Mouse (Mus musculus) E14TG2a.4 (cell line): ENCODE results near the gene Ttc7.
A peak's percentile ranks its signal among the peaks of the same experiment; 100 is the strongest.

ENCODE experiments used
- H3K27me3 ChIP-seq: 2 replicates; pipeline ENCODE4 v1.6.1; 2014; ENCODE audit warnings: low read length, control low read depth; ENCODE audit not compliant: insufficient read depth
- H3K36me3 ChIP-seq: 2 replicates; pipeline ENCODE4 v1.6.1; 2014; ENCODE audit warnings: low read length, control low read depth; ENCODE audit not compliant: insufficient read depth
- H3K4me1 ChIP-seq: replicated peaks from 2 replicates; pipeline ENCODE4 v1.6.1; 2014; ENCODE audit warnings: low read depth, low read length, control low read depth
- H3K4me3 ChIP-seq: replicated peaks from 2 replicates; pipeline ENCODE4 v1.5.1; 2014; ENCODE audit warnings: mild to moderate bottlenecking, low read length
- H3K9me3 ChIP-seq: 2 replicates; pipeline ENCODE4 v1.6.1; 2014; ENCODE audit warnings: low read length, control low read depth
- CTCF ChIP-seq: conservative IDR thresholded peaks from 2 replicates; pipeline ENCODE4 v1.5.1; 2014; ENCODE audit warnings: low read length
- NANOG ChIP-seq: IDR thresholded peaks from 2 replicates; pipeline ENCODE4 v1.6.1; 2014; ENCODE audit warnings: borderline replicate concordance, low read length, mixed read lengths
- POU5F1 ChIP-seq: IDR thresholded peaks from 2 replicates; pipeline ENCODE4 v1.6.1; 2014; ENCODE audit warnings: low read length, borderline replicate concordance

Ttc7 gene

DNA sequence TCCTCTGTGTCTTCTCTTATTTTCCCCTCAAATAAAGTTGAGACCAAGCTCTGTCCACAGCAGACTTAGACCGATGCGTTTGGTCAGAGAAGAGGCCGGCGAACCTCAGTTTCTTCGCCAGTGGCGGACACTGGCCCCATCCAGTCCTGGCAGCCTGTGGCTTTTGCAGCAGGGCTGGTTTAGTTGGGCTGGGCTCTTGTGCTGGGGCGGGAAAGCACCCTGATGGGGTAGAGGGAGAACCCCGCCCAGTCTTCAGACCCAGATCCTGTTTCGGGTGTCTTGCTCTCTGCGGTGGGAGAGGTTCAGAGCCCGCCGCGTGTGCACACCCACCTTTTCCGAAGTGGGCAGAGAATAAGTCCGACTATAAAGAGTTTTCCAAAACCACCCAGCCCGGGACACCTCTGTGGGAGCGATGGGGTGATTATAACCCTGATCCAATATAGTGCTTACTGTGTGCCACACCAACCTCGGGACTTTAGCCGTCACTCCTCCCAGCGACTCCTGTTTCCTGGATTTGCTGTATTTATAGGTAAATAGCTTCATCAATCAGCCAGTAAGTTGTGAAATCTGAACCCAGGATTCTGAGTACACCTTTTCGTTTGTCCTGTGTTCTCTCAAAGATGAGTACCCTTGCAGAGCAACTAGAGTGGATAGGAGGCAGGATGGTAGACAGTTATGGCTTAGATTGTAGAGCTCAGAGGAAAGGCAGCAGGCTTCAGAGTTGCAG is 1.2 kb downstream of the Ttc7 start:
- H3K9me3 ChIP-seq = no peaks in the 10 kb centered on the region
- H3K4me1 ChIP-seq = peaks cover 45% of the 10 kb centered on the region
- peak overlapping the region; percentile 96 for H3K4me3 ChIP-seq
- peaks cover 51% of the 10 kb centered on the region for H3K27me3 ChIP-seq
- TF ChIP-seq NANOG (no peak), CTCF (no peak), POU5F1 (no peak)
- no peaks in the 10 kb centered on the region for H3K36me3 ChIP-seq

- H3K27me3 ChIP-seq = peaks cover 48% of the 10 kb centered on the region
- peak overlapping the region; percentile 96; the same call in 1 of the 2 replicates for H3K4me3 ChIP-seq
- H3K9me3 ChIP-seq = no peaks in the 10 kb centered on the region
- no peaks in the 10 kb centered on the region for H3K36me3 ChIP-seq
- peaks cover 45% of the 10 kb centered on the region for H3K4me1 ChIP-seq
- TF ChIP-seq CTCF (no peak), NANOG (no peak), POU5F1 (no peak)
These were observed 1.9 kb downstream of the Ttc7 start for GRCm38 (mm10) chr17:87284482-87285040.

- Histone ChIP-seq H3K4me3 (no peak overlapping the region), H3K9me3 (no peaks in the 10 kb centered on the region), H3K27me3 (peaks cover 36% of the 10 kb centered on the region), H3K4me1 (peaks cover 45% of the 10 kb centered on the region), H3K36me3 (no peaks in the 10 kb centered on the region)
- TF ChIP-seq NANOG (no peak), CTCF (no peak), POU5F1 (no peak)
These were observed 3.2 kb downstream of the Ttc7 start for GRCm38 (mm10) chr17:87285731-87286465.

GRCm38 (mm10) chr17:87286481-87287143 is 3.9 kb downstream of the Ttc7 start:
- TF ChIP-seq CTCF (no peak), NANOG (no peak), POU5F1 (no peak)
- H3K4me1 ChIP-seq = peaks cover 39% of the 10 kb centered on the region
- H3K9me3 ChIP-seq = no peaks in the 10 kb centered on the region
- H3K4me3 ChIP-seq = no peak overlapping the region
- H3K27me3 ChIP-seq = peaks cover 31% of the 10 kb centered on the region
- no peaks in the 10 kb centered on the region for H3K36me3 ChIP-seq

GRCm38 (mm10) chr17:87287197-87287777 is 4.6 kb downstream of the Ttc7 start:
- H3K27me3 ChIP-seq = peaks cover 31% of the 10 kb centered on the region
- H3K9me3 ChIP-seq = no peaks in the 10 kb centered on the region
- peaks cover 36% of the 10 kb centered on the region for H3K4me1 ChIP-seq
- TF ChIP-seq NANOG = no peak
- no peak for TF ChIP-seq POU5F1
- TF ChIP-seq CTCF = no peak
- no peaks in the 10 kb centered on the region for H3K36me3 ChIP-seq
- H3K4me3 ChIP-seq = no peak overlapping the region

DNA sequence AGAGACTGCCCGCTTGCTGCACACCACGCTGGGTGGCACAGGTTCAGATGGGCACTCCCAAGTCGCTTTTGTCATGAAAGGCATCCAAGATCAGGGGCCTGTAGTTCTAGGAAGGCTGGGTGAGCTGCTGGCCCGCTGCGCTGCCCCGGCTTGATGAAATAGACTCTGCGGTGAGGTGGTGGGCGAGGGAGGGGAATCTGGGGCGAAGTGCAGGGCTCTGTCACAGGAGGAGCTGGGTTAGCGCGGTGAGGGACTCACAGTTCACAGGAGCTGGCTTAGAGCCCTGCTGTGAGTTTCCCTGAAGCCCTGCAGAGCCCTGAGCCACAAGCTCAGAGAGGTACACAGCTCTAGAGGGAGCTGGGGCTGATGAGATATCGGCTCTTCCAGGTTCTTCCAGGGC is 5.4 kb downstream of the Ttc7 start:
- peaks cover 36% of the 10 kb centered on the region for H3K4me1 ChIP-seq
- TF ChIP-seq CTCF = no peak
- TF ChIP-seq POU5F1 = no peak
- no peak for TF ChIP-seq NANOG
- no peaks in the 10 kb centered on the region for H3K36me3 ChIP-seq
- no peak overlapping the region for H3K4me3 ChIP-seq
- no peaks in the 10 kb centered on the region for H3K9me3 ChIP-seq
- H3K27me3 ChIP-seq = peaks cover 29% of the 10 kb centered on the region

GRCm38 (mm10) chr17:87289367-87289766 is 6.7 kb downstream of the Ttc7 start:
- no peaks in the 10 kb centered on the region for H3K9me3 ChIP-seq
- no peaks in the 10 kb centered on the region for H3K36me3 ChIP-seq
- H3K4me3 ChIP-seq = no peak overlapping the region
- peaks cover 17% of the 10 kb centered on the region for H3K27me3 ChIP-seq
- H3K4me1 ChIP-seq = peaks cover 25% of the 10 kb centered on the region
- TF ChIP-seq NANOG (no peak), CTCF (no peak), POU5F1 (no peak)

- H3K4me3 ChIP-seq = no peak overlapping the region
- TF ChIP-seq POU5F1 = no peak
- H3K27me3 ChIP-seq = peaks cover 9% of the 10 kb centered on the region
- no peaks in the 10 kb centered on the region for H3K9me3 ChIP-seq
- H3K4me1 ChIP-seq = peaks cover 21% of the 10 kb centered on the region
- H3K36me3 ChIP-seq = no peaks in the 10 kb centered on the region
These were observed 8.4 kb downstream of the Ttc7 start for GRCm38 (mm10) chr17:87291037-87291436.
